Mouse (Mus musculus) cerebellum, adult 2 months (tissue): ENCODE measurements around the gene Acyp1.

Experiments
- CTCF ChIP-seq: fragments of 200-500 bp; IDR thresholded peaks from 2 replicates; pipeline ENCODE4 v1.5.1; 2011; ENCODE audit warnings: low read depth, mild to moderate bottlenecking, control low read depth, low read length, moderate library complexity, borderline replicate concordance; ENCODE audit not compliant: insufficient read depth
- POLR2A ChIP-seq: fragments of 200-500 bp; IDR thresholded peaks from 2 replicates; pipeline ENCODE4 v1.6.1; 2011; ENCODE audit warnings: low read length, control low read depth, borderline replicate concordance; ENCODE audit not compliant: insufficient read depth

GRCm38 (mm10) chr12:85286941-85287340 lies 1.3 kb downstream of the Acyp1 start:
- TF ChIP-seq CTCF (0 out of 2 replicates have a peak, but pooled peaks have one; percentile 16), POLR2A (no peak)
